17 mouse cellular contexts compared by ENCODE assay signal in the genomic region with DNA sequence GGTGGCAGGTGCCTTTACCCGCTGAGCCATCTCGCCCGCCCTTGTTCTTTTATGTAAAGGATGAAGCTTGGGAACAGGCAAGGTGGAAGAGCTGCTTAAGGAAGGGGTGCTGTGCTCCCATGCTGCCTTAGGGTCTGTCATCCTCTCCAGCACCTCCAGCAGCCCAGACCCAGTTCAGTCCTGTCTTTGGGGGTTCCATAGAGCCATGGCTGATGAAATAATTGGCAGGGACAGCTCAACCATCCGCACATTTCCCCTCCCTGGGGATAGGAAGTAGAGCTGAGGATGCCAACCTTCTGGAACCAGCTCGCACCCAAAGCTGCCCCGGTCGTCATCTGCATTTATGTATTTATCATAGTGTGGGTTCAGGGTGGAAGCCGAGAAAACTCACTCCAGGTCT. TPM values are rescaled to one million over a fixed set of nuclear protein-coding genes. Genes with fewer than 3 reads are reported as not detected.
DNase-seq lines count a peak whose midpoint lies in the region; TF ChIP-seq lines count a peak whose summit lies in the region.
"Had no signal": no experiment of that assay in that cellular context is flagged by ENCODE, and none has a peak within 500 bp of the region (broad histone marks: within the 10 kb centered on the region; RNA-seq: fewer than 3 reads in every experiment).

No protein-coding gene starts in this region.

- H3K4me3 ChIP-seq in gastrocnemius, adult 2 months, result no peak overlapping the region
- H3K4me3 ChIP-seq: embryonic facial prominence, embryonic 13.5 days; forebrain, embryonic 13.5 days; heart, adult 2 months; heart, embryonic 12.5 days; hindbrain, embryonic 10.5 days; hindbrain, embryonic 15.5 days had no signal

- no peak for TF ChIP-seq CTCF in gastrocnemius, adult 2 months (IDR thresholded peaks at IDR 0.05)

- intact Hi-C loops in gastrocnemius, adult 2 months (cut with DNase I), result no loop called here

- no peak overlapping the region for H3K27ac ChIP-seq in gastrocnemius, adult 2 months
- H3K27ac ChIP-seq: embryonic facial prominence, embryonic 13.5 days; forebrain, embryonic 13.5 days; heart, adult 2 months; hindbrain, embryonic 10.5 days; hindbrain, embryonic 15.5 days had no signal

- DNase-seq in heart, adult 11 months, result peak; percentile 86
- DNase-seq in heart, adult 9 months (ENCODE audit: low spot score in 2 of 2), result no peak
- peak; percentile 39 to 47 for DNase-seq in cerebellum, adult 18-20 months
- peak; percentile 63 for DNase-seq in cerebellum, adult 9-10 months
- peak; percentile 58 to 68 for DNase-seq in cerebellum, postnatal 25 days
- DNase-seq in frontal cortex, postnatal 10 days (ENCODE audit: low spot score in 2 of 2), result no peak
- DNase-seq in gastrocnemius, adult 2 months, result no peak
- DNase-seq: adrenal gland, postnatal 25 days; forebrain, postnatal 0 days; gastrocnemius, postnatal 36 days; heart, adult 2 months; kidney, adult 8-10 months had no signal

RNA-seq across cellular contexts. Expression of gene Micu1, which starts 9.8 kb away (rescaled TPM):
- 10 to 100 TPM; 45.3 to 63.2 TPM for total RNA-seq in gastrocnemius, adult 2 months (2021)

Comparison
In these comparisons a context has a peak if more than half of its experiments do, and no peak if none do; other contexts are left out.
1. DNase-seq: peak in heart, adult 11 months (single experiment), cerebellum, adult 18-20 months (2 of 2), cerebellum, adult 9-10 months (single experiment) and cerebellum, postnatal 25 days (2 of 2); none in heart, adult 9 months (0 of 2), frontal cortex, postnatal 10 days (0 of 2) and gastrocnemius, adult 2 months (single experiment).